Mouse (Mus musculus): Measurements from ENCODE around the gene Ugt1a7c.

Gene Ugt1a7c

DNA sequence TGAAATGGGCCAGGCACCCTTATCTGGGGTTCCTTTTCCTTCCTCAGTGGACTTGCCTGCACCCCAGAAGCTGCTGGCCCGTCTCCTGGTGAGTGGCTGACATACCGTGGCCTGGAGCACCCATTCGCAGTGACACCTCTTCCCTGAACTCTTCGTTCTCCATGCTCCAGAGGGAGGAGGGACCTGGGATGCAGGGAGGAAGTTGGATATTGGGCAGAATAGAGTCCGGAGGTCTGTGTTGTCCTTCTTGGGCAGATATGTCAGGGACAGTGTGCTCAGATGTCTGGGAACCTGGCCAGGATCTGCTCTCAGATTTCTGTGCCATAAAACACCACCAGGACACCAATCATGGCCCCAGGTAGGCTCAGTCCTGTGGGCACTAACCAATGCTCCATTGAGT is 145.2 kb downstream of the Ugt1a7c start:
- no peak for DNase-seq (ENCODE audit: low spot score)

- no peak for DNase-seq (ENCODE audit: low spot score)
Observed at GRCm38 (mm10) chr1:88240579-88240978, 145.7 kb downstream of the Ugt1a7c start.

- DNase-seq (ENCODE audit: low spot score) = no peak
Observed at GRCm38 (mm10) chr1:88243861-88244260, 149.0 kb downstream of the Ugt1a7c start.

- no peak for DNase-seq (ENCODE audit: low spot score)
Observed at GRCm38 (mm10) chr1:88245881-88246280, 151.0 kb downstream of the Ugt1a7c start.

GRCm38 (mm10) chr1:88246386-88246785 is 151.5 kb downstream of the Ugt1a7c start:
- DNase-seq (ENCODE audit: low spot score) = no peak

DNA sequence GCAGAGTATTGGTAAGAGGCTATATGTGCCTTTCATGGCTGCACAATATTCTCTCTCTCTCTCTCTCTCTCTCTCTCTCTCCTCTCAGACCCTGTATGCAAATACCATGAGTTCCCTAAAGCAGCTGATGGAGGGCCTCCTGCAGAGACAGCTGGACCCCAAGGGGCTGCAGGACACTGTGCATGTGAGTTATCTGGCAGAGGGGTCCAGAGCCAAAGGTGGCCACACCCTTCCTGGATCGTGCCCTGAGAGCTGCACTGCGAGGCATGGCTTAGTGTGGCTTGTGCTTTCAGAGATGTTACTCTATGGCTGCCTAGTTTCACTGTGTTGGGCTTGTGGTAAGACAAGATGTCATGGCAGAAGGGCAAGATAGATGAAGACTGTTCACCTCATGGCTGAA is 152.8 kb downstream of the Ugt1a7c start:
- no peak for DNase-seq (ENCODE audit: low spot score)

DNA sequence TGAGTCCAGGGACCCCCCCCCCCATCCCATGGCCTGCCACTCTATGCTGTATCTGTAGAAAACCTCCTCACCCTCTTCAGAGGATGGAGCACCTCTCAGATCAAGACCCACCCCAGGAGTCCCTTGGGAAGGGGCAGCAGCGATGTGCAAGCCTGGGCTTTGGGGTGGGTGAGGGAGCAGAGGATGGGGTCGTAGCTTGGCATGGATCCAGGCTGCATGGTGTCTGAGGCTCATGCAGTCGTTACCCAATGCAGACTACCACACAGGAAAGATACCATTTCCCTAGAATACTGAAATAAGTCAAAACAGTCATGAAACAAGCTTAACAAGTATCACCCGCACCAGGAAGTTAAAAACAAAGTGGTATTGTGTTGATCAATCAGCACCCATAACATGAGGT is 153.8 kb downstream of the Ugt1a7c start:
- DNase-seq (ENCODE audit: low spot score) = no peak

DNA sequence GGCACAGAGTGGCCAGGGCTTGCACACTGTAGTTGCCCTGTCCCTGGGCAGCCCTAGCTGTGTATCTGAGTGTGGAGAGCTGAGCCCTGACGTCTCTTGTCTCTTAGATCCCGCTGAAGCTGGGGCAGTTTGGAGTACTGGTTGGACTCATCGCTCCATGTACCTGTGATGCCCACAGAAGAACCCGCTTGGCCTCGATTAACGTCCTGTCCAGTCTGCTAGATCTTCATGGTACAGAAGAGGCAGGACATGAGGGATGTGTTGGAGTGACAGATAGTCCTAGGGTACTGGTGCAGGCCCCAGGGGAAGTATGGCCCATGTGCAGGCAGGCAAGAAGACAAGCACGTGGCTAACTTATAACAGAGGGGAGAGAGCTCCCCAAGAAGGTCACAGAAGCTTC is 154.7 kb downstream of the Ugt1a7c start:
- no peak for DNase-seq (ENCODE audit: low spot score)

- no peak for DNase-seq (ENCODE audit: low spot score)
Observed at GRCm38 (mm10) chr1:88250023-88250422, 155.2 kb downstream of the Ugt1a7c start.

DNA sequence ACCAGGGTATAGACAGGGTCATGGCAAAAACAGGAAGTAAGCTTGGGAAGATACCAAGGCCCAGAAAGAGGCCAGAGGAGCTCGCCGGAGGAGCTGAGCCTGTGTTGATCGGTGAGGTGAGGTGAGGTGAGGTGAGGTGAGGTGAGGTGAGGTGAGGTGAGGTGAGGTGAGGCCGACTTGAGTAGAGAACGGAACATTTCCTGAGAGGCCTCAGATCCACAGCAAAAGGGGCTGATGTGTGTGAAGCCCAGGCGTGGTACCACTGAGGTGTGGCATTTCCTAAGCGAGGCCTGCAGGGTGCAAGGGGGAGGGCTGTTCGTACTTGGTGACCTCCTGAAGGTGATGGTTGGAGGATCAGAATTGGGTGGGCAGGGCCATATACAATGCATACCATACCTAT is 158.2 kb downstream of the Ugt1a7c start:
- DNase-seq (ENCODE audit: low spot score) = no peak

GRCm38 (mm10) chr1:88253540-88253939 is 158.7 kb downstream of the Ugt1a7c start:
- no peak for DNase-seq (ENCODE audit: low spot score)

DNA sequence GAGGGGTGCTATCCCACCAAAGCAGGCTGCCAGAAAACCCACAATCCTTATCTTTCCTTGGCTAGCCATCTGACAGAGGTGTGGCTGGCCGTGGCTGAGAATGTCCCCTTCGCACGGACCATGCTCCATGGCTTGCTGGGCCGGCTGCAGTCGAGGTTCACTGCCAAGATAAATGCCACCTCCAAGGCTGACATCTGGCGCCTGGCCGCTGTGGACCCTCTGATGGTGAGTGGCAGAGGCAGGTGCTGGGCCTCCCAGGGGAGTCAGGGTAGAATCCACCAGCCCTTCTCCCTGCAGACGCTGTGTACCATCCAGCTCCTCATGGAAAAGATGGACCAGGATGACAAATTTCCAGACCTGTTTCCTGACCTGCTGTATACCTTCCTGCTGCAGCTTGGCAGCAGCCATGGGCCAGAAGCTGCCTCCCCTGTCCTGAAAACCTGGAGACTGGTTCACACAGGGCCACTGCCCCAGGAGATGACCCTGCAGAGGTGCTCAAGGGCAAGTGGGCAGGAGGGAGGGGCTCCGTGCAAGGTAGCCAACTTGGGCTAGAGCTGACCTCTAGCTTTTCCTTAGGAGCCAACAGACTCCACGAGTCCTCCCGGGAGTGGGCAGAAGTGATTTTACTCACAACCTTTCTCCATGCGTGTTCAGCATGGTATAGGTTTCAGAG is 160.1 kb downstream of the Ugt1a7c start:
- no peak for DNase-seq (ENCODE audit: low spot score)

GRCm38 (mm10) chr1:88255466-88255857 is 160.6 kb downstream of the Ugt1a7c start:
- DNase-seq (ENCODE audit: low spot score) = no peak

GRCm38 (mm10) chr1:88255989-88256754 is 161.3 kb downstream of the Ugt1a7c start:
- DNase-seq (ENCODE audit: low spot score) = no peak

DNA sequence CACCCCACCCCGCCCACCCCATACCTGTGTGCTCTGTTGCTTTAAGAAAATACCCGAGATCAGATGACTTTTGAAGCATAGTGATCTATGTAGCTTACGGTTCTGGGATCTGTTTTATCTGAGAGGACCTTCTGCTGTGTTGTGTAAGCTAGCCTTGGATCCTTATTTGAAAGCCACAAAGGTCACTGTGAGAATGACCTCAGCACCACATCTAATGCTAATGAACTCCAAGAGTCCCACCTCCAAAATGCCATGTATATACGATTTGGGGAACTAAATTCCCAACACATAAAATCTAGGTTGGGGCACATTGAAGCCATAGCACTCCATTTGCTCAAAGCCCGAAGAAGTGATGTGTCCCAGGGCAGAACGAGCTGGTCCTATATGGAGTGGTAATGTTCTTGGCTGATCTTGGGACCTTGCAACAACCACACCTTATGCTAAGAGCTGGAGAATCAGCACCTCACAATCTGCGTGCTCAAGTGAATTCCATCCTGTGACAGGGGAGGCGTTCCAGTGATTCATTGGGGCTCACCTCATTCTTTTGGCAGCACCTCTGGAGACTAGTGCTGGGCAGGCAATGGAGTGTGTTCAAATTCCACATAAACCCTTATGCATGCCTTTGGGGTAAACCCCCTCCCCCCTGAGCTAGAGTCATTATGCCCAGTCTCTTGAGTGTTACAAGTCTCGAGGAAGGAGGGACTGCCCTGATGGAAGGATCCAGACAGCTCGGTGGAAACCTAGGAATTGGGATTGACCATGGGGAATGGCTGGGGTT is 162.2 kb downstream of the Ugt1a7c start:
- DNase-seq (ENCODE audit: low spot score) = no peak

DNA sequence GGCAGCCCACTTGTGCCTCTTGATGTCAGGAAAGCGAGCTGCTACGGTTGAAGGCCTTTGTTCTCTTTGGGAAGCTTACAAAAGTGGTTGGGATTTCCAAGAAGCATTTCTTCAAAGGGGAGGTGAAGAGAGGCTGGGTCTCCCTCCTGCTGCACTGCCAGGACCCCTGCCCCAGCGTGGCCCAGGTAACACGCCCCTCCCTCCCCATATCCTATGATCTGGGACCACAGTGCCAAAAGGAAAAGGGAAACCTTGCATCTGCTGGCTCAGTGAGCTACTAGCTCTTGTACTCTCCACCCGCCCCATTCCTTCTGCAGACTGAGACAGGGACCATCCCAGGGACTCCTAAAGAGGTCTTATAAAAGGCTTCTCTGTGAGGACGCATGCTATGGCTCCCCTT is 162.8 kb downstream of the Ugt1a7c start:
- no peak for DNase-seq (ENCODE audit: low spot score)

DNA sequence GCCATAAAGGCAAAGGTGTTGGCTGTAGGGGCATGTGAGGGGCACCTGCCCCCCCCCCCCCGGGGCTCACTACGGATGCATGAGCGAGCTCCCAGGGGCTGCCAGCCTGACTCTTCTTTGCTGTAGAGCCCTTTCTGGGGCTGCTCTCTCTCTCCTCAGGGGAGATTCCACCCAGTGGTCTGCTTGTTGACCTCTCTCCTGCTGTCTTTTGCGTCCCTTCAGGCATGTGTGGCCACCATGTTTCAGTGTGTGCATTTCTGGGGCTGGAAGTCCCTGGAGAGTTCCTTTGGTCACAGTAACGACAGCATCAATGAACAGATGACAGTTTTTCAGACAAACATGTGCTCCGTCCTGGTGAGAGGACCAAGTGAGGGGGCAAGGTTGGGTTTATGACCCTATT is 163.5 kb downstream of the Ugt1a7c start:
- DNase-seq (ENCODE audit: low spot score) = peak; percentile 30

- DNase-seq (ENCODE audit: low spot score) = no peak
Observed at GRCm38 (mm10) chr1:88258881-88259642, 164.2 kb downstream of the Ugt1a7c start.

GRCm38 (mm10) chr1:88259643-88260024 is 164.8 kb downstream of the Ugt1a7c start:
- DNase-seq (ENCODE audit: low spot score) = no peak

DNA sequence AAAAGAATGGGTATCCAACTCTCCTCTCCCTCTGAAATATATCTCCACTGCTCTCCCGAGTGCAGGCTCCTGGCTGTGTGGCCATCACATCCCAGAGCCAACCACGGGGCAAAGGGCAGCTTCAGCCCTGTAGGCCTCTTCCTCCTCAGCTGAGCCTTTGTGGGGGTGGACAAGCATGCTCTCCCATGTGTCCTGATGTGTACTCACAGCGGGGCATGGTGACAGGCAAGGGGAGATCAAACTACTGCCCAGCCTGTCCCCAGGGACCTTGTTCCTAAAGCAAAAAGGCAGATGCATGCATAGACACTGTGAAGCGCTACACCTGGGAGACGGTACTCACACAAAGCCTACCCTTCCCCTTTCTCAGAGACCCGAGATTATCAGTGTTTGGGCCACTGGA is 165.3 kb downstream of the Ugt1a7c start:
- DNase-seq (ENCODE audit: low spot score) = peak; percentile 31

- DNase-seq (ENCODE audit: low spot score) = no peak
Observed at GRCm38 (mm10) chr1:88260604-88261377, 165.9 kb downstream of the Ugt1a7c start.

Measured in retina, embryonic 14.5 days (tissue).